Mouse (Mus musculus): ENCODE measurements around the gene Gm21762.
"Not testable (repeated sequence)": the region's sequence is repeated elsewhere in the genome, so short reads cannot be mapped to it uniquely, and the experiment has no call there.

The Gm21762 gene

GRCm38 (mm10) chr13:120215847-120216246 is at the start of gene Gm21762:
Gm21762 (minus strand) TSS chr13:120215947.
- not testable (repeated sequence) for DNase-seq (ENCODE audit: low spot score)

- DNase-seq (ENCODE audit: low spot score), result not testable (repeated sequence)
Observed at GRCm38 (mm10) chr13:120262870-120263269, 47.1 kb upstream of the Gm21762 start, which contains the start of gene AF067061. AF067061 (plus strand) TSS chr13:120263114.

GRCm38 (mm10) chr13:120259718-120260117 is 44.0 kb upstream of the Gm21762 start:
- not testable (repeated sequence) for DNase-seq (ENCODE audit: low spot score)

GRCm38 (mm10) chr13:120258817-120259658 is 43.3 kb upstream of the Gm21762 start:
- not testable (repeated sequence) for DNase-seq (ENCODE audit: low spot score)

- not testable (repeated sequence) for DNase-seq (ENCODE audit: low spot score)
Observed at GRCm38 (mm10) chr13:120251208-120251924, 35.6 kb upstream of the Gm21762 start.

GRCm38 (mm10) chr13:120238811-120239210 is 23.1 kb upstream of the Gm21762 start, which contains the start of gene Gm21731:
Gm21731 (plus strand) TSS chr13:120239111.
- not testable (repeated sequence) for DNase-seq (ENCODE audit: low spot score)

- not testable (repeated sequence) for DNase-seq (ENCODE audit: low spot score)
Observed at GRCm38 (mm10) chr13:120232447-120233049, 16.8 kb upstream of the Gm21762 start.

- not testable (repeated sequence) for DNase-seq (ENCODE audit: low spot score)
Observed at GRCm38 (mm10) chr13:120231798-120232197, 16.1 kb upstream of the Gm21762 start.

GRCm38 (mm10) chr13:120223012-120223659 is 7.4 kb upstream of the Gm21762 start:
- not testable (repeated sequence) for DNase-seq (ENCODE audit: low spot score)

GRCm38 (mm10) chr13:120220922-120221321 is 5.2 kb upstream of the Gm21762 start:
- DNase-seq (ENCODE audit: low spot score), result not testable (repeated sequence)

- not testable (repeated sequence) for DNase-seq (ENCODE audit: low spot score)
Observed at GRCm38 (mm10) chr13:120196189-120196821, 19.4 kb downstream of the Gm21762 start.

- not testable (repeated sequence) for DNase-seq (ENCODE audit: low spot score)
Observed at GRCm38 (mm10) chr13:120172133-120172532, 43.6 kb downstream of the Gm21762 start, which contains the start of gene Gm21818. Gm21818 (plus strand) TSS chr13:120172433.

- not testable (repeated sequence) for DNase-seq (ENCODE audit: low spot score)
Observed at GRCm38 (mm10) chr13:120168301-120168700, 47.4 kb downstream of the Gm21762 start.
